Mouse (Mus musculus) kidney, adult 2 months (tissue): ENCODE measurements at regions not wholly inside any gene's neighbourhood (a gene's known extent, or its start where the extent isn't known, plus 50 kb on each side); places are given as distances from the start of the nearest gene placed in this dataset.

Experiments used
- CTCF ChIP-seq: fragments of 200-500 bp; conservative IDR thresholded peaks from 2 replicates; pipeline ENCODE4 v1.5.1; 2011; ENCODE audit warnings: low read depth, mild to moderate bottlenecking, control low read depth, low read length, moderate library complexity, mixed read lengths; ENCODE audit not compliant: insufficient read depth, insufficient read length
- POLR2A ChIP-seq: fragments of 200-500 bp; IDR thresholded peaks from one replicate; pipeline ENCODE4 v1.6.1; 2011; ENCODE audit warnings: low read depth, low read length, control low read depth

GRCm38 (mm10) chr4:64876924-64877323 lies 247.1 kb upstream of the Pappa start:
- TF ChIP-seq POLR2A (no peak), CTCF (no peak)
